Mouse (Mus musculus): ENCODE results near the gene Dnmt3c.

GRCm38 (mm10) chr2:153660616-153661015, 35.8 kb upstream of the Dnmt3c start:
- no peak for TF ChIP-seq CTCF (IDR thresholded peaks at IDR 0.05; ENCODE audit: low read depth, low read length)
- TF ChIP-seq POLR2AphosphoS5 (IDR thresholded peaks at IDR 0.05; ENCODE audit: insufficient replicate concordance, low read depth, low read length), result no peak
- no peak for TF ChIP-seq GATA1 (IDR thresholded peaks at IDR 0.05; ENCODE audit: borderline replicate concordance, low read length)
- no peak for TF ChIP-seq TAL1 (conservative IDR thresholded peaks at IDR 0.05; ENCODE audit: low read depth, low read length)
- TF ChIP-seq GATA2 (IDR thresholded peaks at IDR 0.05; ENCODE audit: borderline replicate concordance, low read depth, low read length), result no peak

Measured in G1E (cell line).